Mouse (Mus musculus): ENCODE data around the gene Fig4.

- TF ChIP-seq CTCF (IDR thresholded peaks at IDR 0.05; ENCODE audit: borderline replicate concordance, insufficient read depth, low read length), result no peak
- no peak for TF ChIP-seq POLR2A (IDR thresholded peaks at IDR 0.05; ENCODE audit: low read depth, low read length)
Observed at GRCm38 (mm10) chr10:41235159-41235558, 67.9 kb downstream of the Fig4 start.
